Mouse (Mus musculus) hindbrain, embryonic 15.5 days (tissue): ENCODE measurements around the gene Pgp. TPM values are rescaled to one million over a fixed set of nuclear protein-coding genes. Genes with fewer than 3 reads are reported as not detected.

Experiments
- ATAC-seq: fragments of 200-750 bp; cut with Nextera tagmentation; 2 replicates; pipeline ENCODE4 v1.8.0; 2017; ENCODE audit warnings: low read depth, moderate number of reproducible peaks, moderate TSS enrichment; ENCODE audit not compliant: low FRiP score
- H3K27ac ChIP-seq: fragments of 300-500 bp; sonication (generic); replicated peaks from 2 replicates; pipeline ENCODE4 v1.5.1; 2015; ENCODE audit warnings: mild to moderate bottlenecking, inconsistent platforms
- H3K27me3 ChIP-seq: fragments of 300-500 bp; sonication (generic); 2 replicates; pipeline ENCODE4 v1.6.1; 2015; ENCODE audit warnings: control low read depth, inconsistent platforms
- H3K36me3 ChIP-seq: fragments of 300-500 bp; sonication (generic); 2 replicates; pipeline ENCODE4 v1.6.1; 2015; ENCODE audit warnings: control low read depth, inconsistent platforms
- H3K4me1 ChIP-seq: fragments of 300-500 bp; sonication (generic); replicated peaks from 2 replicates; pipeline ENCODE4 v1.6.1; 2015; ENCODE audit warnings: control low read depth, inconsistent platforms
- H3K4me2 ChIP-seq: fragments of 300-500 bp; sonication (generic); 2 replicates; pipeline ENCODE4 v1.6.1; 2015; ENCODE audit warnings: moderate library complexity, mild to moderate bottlenecking, inconsistent platforms
- H3K4me3 ChIP-seq: fragments of 300-500 bp; sonication (generic); 2 replicates; pipeline ENCODE4 v1.5.1; 2015; ENCODE audit warnings: mild to moderate bottlenecking, inconsistent platforms
- H3K9ac ChIP-seq: fragments of 300-500 bp; sonication (generic); 2 replicates; pipeline ENCODE4 v1.6.1; 2015; ENCODE audit warnings: inconsistent platforms
- H3K9me3 ChIP-seq: fragments of 300-500 bp; sonication (generic); 2 replicates; pipeline ENCODE4 v1.6.1; 2016; ENCODE audit warnings: control low read depth, inconsistent platforms
- WGBS: fragments of 180-500 bp; shearing (Covaris S2); methylation state at CpG from one replicate; pipeline ENCODE4 v1.1.7; 2015; 5-methylcytosine and 5-hydroxymethylcytosine counted together
- polyA plus RNA-seq: library from polyadenylated mRNA; unstranded; fragments of >200 nt; fragmentation: Nextera tagmentation; extraction: Ambion mirVana; gene quantifications from 2 replicates; pipeline ENCODE4 v1.2.1, GENCODE M21; 2015

The Pgp gene
- polyA plus RNA-seq, 1 experiment from 2014 or later: 75.6 TPM

DNA sequence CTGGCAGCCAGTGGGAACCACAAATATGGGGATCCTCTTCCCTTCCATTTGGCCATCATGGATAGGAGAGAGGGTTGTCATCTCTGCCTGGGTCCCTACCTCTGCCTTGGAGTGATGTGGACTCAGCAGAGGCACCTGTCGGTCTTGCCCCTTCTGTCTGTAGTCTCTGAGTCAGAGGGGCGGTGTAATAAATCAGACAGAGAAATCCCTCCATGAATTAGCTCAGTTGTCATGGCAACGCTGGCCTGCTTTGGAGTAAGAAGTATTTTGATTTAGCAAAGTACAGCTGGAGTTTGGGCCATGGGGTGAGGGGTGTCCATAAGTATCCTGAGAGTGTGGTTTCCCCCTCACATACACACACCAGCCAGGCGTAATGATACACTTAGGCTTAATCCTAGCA is 20.2 kb downstream of the Pgp start:
- Histone ChIP-seq H3K4me1 (peaks cover 47% of the 10 kb centered on the region), H3K9me3 (no peaks in the 10 kb centered on the region), H3K4me2 (peak overlapping the region; percentile 76), H3K27me3 (no peaks in the 10 kb centered on the region), H3K27ac (peak overlapping the region; percentile 97), H3K36me3 (peaks cover under 1% of the 10 kb centered on the region; the same call in 1 of the 2 replicates), H3K4me3 (peak overlapping the region; percentile 90), H3K9ac (peak overlapping the region; percentile 97; the same call in 1 of the 2 replicates)
- ATAC-seq: no peak
- 60% methylated on average over 4 of the region's 4 CpGs for WGBS

DNA sequence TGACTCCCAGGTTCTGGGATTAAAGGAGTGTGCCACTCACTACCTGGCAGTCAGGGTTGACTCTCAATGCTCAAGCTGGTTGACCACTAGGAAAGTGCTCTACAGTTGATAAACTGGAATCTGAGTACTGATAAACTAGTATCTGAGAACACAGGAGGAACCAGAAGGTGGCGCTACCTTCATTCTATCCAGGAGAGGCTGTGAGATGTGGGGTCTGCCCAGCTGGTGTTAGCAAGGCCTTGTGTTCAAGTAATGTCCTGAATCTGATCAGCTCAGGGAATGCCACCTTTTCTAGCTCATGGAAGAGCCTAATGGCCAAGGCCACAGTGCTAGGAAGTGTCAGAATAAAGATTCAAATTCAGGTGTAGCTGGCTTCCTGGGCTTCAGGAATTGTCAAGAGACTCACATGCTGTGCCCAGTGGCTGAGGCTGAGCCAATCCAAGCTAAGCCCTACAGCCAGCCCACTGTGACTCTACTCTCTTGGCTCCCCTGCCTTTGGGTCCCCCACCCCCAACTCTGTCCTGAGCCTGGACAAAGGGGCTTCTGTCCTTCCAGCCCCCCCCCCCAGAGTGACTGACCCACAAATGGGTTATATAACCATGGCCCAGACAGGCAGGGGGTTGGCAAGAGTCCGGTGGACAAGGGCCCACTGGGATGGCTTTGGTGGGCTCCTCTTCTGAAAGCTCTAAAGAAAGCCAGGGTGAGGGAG is 24.6 kb downstream of the Pgp start:
- H3K27ac ChIP-seq: peak overlapping the region; percentile 67
- H3K4me2 ChIP-seq: no peak overlapping the region
- H3K36me3 ChIP-seq: peaks cover 41% of the 10 kb centered on the region
- 41% methylated on average over 2 of the region's 2 CpGs for WGBS
- peak; percentile 62; the same call in 1 of the 2 replicates for ATAC-seq
- H3K27me3 ChIP-seq: no peaks in the 10 kb centered on the region
- no peaks in the 10 kb centered on the region for H3K9me3 ChIP-seq
- H3K9ac ChIP-seq: no peak overlapping the region
- peaks cover 33% of the 10 kb centered on the region for H3K4me1 ChIP-seq
- H3K4me3 ChIP-seq: no peak overlapping the region

DNA sequence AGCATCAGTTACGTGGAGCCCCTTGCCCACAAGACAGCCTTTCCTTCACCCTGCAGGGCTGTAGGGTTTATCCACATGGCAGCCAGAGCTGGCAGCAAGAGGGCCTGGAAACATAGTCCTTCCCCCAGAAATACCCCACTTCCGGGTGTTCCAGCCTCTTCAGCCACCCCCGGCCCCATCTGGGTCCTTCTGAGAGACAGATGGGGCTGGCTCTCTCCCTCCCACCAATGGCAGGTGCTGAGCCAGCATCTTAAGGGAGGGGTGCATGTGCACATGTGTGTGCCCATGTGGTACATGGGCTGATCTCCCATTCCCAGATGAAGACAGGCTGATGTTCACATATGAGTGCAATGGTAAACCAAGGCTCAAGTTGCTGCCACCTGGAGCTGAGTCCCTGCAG is 25.3 kb downstream of the Pgp start:
- Histone ChIP-seq H3K4me1 (peaks cover 26% of the 10 kb centered on the region), H3K9me3 (no peaks in the 10 kb centered on the region), H3K36me3 (peaks cover 44% of the 10 kb centered on the region), H3K4me2 (no peak overlapping the region), H3K27me3 (no peaks in the 10 kb centered on the region), H3K4me3 (no peak overlapping the region), H3K27ac (peak overlapping the region; percentile 67), H3K9ac (no peak overlapping the region)
- ATAC-seq: peak; percentile 31; the same call in 1 of the 2 replicates
- 65% methylated on average over 3 of the region's 3 CpGs for WGBS

DNA sequence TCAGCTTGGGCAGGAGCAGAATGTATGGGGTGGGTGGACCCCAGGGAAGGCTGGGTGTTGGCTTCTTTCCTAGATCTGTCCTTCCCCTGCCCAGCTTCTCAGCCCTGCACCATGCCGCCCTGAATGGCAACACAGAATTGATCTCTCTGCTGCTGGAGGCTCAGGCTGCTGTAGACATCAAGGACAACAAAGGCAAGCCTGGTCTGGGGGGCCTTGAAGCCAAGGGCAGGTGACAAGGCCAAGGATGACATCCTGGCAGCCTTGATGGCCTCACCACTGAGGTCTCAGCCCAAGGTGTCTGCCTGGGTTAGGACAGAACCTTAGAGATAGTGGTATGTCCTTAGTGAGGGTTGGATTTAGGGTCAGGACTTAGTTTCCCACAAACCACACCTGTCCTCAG is 25.8 kb downstream of the Pgp start:
- Histone ChIP-seq H3K4me1 (peaks cover 20% of the 10 kb centered on the region), H3K36me3 (peaks cover 46% of the 10 kb centered on the region), H3K9me3 (no peaks in the 10 kb centered on the region), H3K27ac (no peak overlapping the region), H3K4me3 (no peak overlapping the region), H3K27me3 (no peaks in the 10 kb centered on the region), H3K9ac (no peak overlapping the region), H3K4me2 (no peak overlapping the region)
- ATAC-seq: no peak
- WGBS: 81% methylated on average over 1 of the region's 1 CpGs

DNA sequence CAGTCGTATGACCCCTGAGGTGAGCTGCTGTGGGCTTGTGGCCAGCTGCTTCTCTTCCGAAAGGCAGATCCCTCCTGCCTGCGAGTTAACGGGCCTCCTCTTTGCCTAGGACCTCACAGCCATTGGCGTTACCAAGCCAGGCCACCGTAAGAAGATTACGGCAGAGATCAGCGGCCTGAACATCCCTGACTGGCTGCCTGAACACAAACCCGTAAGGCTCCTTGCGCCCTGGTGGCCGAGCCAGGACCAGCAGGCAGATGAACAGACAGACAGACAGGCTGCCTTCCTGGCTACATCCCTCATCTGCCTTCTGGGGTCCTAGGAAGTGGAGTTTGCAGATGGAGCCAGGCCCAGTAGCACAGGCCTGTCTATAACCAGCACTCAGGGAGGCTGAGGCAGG is 32.0 kb downstream of the Pgp start:
- no peak for ATAC-seq
- WGBS: 44% methylated on average over 11 of the region's 11 CpGs
- Histone ChIP-seq H3K36me3 (peaks cover 80% of the 10 kb centered on the region), H3K4me2 (no peak overlapping the region), H3K27ac (no peak overlapping the region), H3K27me3 (no peaks in the 10 kb centered on the region), H3K9me3 (no peaks in the 10 kb centered on the region), H3K9ac (no peak overlapping the region), H3K4me3 (no peak overlapping the region), H3K4me1 (peaks cover 5% of the 10 kb centered on the region; the same call in 1 of the 2 replicates)

DNA sequence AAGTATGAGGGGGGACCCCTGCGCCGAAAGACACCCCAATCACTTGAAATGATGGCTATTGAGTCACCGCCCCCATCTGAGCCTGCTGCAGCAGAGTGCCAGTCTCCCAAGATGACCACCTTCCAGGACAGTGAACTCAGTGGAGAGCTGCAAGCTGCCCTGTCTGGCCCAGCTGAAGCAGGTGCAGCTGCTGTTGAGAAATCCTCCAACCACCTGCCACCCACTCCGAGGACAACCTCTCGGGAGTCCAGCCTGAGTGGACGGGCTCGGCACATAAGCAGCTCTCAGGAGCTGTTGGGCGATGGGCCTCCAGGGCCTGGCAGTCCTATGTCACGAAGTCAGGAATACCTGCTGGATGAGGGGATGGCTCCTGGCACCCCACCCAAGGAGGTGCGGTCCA is 33.9 kb downstream of the Pgp start:
- 93% methylated on average over 10 of the region's 10 CpGs for WGBS
- Histone ChIP-seq H3K4me2 (no peak overlapping the region), H3K9ac (no peak overlapping the region), H3K27ac (no peak overlapping the region), H3K27me3 (no peaks in the 10 kb centered on the region), H3K9me3 (no peaks in the 10 kb centered on the region), H3K4me1 (peaks cover 6% of the 10 kb centered on the region; the same call in 1 of the 2 replicates), H3K4me3 (no peak overlapping the region), H3K36me3 (peaks cover 73% of the 10 kb centered on the region)
- ATAC-seq: no peak

DNA sequence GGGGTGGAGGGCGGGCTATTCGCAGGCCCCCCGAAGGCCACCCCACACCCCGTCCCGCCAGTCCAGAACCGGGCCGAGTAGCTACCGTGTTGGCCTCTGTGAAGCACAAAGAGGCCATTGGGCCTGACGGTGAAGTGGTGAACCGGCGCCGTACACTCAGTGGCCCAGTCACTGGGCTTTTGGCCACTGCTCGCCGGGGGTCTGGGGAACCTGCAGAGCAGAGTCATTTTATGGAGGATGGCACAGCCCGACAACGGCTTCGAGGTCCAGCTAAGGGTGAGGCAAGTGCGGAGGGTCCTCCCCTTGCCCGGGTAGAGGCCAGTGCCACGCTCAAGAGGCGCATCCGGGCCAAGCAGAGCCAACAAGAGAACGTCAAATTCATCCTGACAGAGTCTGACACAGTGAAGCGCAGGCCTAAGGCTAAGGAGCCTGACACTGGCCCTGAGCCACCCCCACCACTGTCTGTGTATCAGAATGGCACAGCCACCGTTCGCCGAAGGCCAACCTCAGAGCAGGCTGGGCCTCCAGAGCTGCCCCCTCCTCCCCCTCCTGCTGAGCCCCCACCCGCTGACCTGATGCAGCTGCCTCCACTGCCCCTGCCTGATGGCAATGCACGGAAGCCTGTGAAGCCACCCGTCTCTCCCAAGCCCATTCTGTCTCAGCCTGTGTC is 35.2 kb downstream of the Pgp start:
- WGBS: 91% methylated on average over 30 of the region's 30 CpGs
- H3K27ac ChIP-seq: no peak overlapping the region

DNA sequence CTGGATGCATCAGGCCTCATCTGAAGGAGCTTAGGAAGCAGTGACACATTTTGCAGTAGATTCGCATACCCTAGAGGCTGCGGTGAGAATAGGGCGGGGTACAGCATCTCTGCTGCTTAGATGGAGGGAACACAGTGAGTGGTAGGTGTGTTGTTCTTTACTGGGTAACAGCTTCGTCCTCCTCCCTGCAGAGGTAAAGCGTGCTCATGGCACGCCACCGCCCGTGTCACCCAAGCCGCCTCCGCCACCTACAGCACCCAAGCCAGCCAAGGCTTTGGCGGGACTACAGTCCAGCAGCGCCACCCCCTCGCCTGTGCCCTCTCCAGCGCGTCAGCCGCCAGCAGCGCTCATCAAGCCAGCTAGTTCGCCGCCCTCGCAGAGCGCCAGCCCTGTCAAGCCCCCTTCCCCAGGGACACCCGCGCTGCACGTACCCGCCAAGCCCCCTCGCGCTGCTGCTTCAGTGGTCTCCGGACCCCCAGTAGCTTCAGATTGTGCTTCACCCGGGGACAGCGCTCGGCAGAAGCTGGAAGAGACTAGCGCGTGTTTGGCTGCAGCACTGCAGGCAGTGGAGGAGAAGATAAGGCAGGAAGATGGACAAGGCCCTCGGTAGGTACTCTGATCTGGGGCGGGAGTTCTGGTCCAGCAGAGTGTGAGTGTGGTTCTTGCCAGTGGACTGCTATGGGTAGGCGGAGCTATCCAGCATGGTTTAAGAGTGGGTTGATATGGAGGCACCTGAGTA is 36.3 kb downstream of the Pgp start:
- 0 out of 2 replicates have a peak, but pooled peaks have one; percentile 5 for ATAC-seq
- 26% methylated on average over 36 of the region's 36 CpGs for WGBS
- H3K4me2 ChIP-seq: no peak overlapping the region
- H3K9ac ChIP-seq: no peak overlapping the region
- H3K4me3 ChIP-seq: no peak overlapping the region
- H3K4me1 ChIP-seq: peaks cover 6% of the 10 kb centered on the region; the same call in 1 of the 2 replicates
- no peaks in the 10 kb centered on the region for H3K27me3 ChIP-seq
- peaks cover 80% of the 10 kb centered on the region for H3K36me3 ChIP-seq
- H3K9me3 ChIP-seq: no peaks in the 10 kb centered on the region
- H3K27ac ChIP-seq: no peak overlapping the region; the same call in 1 of the 2 replicates

More for the DNA sequence above, 35.2 kb downstream of the Pgp start:
- no peak overlapping the region for H3K9ac ChIP-seq
- H3K4me2 ChIP-seq: no peak overlapping the region
- peaks cover 76% of the 10 kb centered on the region for H3K36me3 ChIP-seq
- no peaks in the 10 kb centered on the region for H3K9me3 ChIP-seq
- no peak for ATAC-seq
- H3K4me1 ChIP-seq: peaks cover 6% of the 10 kb centered on the region; the same call in 1 of the 2 replicates
- no peak overlapping the region for H3K4me3 ChIP-seq
- no peaks in the 10 kb centered on the region for H3K27me3 ChIP-seq

DNA sequence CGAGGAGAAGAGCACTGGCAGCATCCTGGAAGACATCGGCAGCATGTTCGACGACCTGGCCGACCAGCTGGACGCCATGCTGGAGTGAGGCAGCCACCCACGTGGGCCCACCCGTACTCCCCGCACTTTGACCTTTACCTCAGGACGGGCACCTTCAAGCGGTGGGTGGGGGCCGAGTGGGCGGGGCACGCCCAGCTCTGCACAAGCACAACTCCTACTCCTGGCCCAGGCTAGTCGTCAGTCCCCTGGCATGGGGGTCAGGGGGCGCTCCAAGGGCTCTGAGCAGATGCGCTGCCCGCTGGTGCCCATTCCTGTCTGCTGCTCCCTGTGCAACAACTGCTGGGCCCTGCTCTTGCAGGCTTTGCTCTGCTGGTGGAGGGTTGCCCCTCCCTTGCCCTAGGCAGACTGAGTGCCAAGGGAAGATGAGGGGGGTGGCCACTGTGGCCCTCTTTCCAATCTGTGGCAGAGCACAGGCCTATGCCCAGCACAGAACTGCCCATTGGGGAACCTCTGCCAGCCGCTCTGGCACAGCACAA is 37.0 kb downstream of the Pgp start:
- ATAC-seq: no peak
- WGBS: 45% methylated on average over 19 of the region's 19 CpGs
- no peak overlapping the region for H3K9ac ChIP-seq
- H3K27me3 ChIP-seq: no peaks in the 10 kb centered on the region
- no peak overlapping the region for H3K4me3 ChIP-seq
- H3K36me3 ChIP-seq: peaks cover 78% of the 10 kb centered on the region
- H3K9me3 ChIP-seq: no peaks in the 10 kb centered on the region
- no peak overlapping the region for H3K27ac ChIP-seq
- H3K4me2 ChIP-seq: no peak overlapping the region
- H3K4me1 ChIP-seq: peaks cover 6% of the 10 kb centered on the region; the same call in 1 of the 2 replicates

DNA sequence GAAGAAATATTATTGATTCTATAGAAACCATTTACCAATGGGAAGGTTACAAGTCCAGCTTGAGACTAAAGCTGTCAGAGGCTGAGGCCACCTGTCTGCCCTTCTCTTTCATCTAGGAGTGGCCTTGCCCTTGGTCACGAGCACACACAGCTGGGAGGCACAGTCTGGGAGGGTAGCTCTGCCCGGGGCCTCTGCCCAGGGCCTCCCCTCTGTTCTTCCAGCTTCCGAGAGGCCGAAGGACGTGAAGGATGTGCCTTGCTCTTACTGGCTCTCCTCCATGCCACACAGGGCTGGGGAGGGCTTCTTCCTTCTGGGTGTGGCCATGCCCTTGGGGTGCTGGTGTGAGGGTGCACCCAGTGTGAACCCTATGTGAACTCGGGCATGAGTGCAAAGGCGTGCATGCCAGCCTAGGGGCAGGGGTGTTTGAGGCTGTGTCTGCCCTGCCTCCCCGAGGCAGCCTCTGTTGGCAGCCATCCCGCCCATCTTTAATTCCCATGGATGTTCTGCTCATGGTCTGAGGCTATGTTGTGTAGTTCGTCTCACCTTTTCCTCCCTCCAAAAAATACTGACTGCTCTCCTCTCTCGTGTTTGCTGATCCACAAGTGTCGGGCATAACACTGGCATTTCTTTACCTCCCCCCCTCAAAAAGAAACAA is 37.7 kb downstream of the Pgp start:
- no peaks in the 10 kb centered on the region for H3K9me3 ChIP-seq
- H3K4me2 ChIP-seq: no peak overlapping the region
- no peak overlapping the region for H3K9ac ChIP-seq
- peaks cover 6% of the 10 kb centered on the region; the same call in 1 of the 2 replicates for H3K4me1 ChIP-seq
- H3K27me3 ChIP-seq: no peaks in the 10 kb centered on the region
- no peak overlapping the region for H3K4me3 ChIP-seq
- WGBS: 80% methylated on average over 12 of the region's 12 CpGs
- H3K27ac ChIP-seq: no peak overlapping the region
- H3K36me3 ChIP-seq: peaks cover 75% of the 10 kb centered on the region
- ATAC-seq: no peak

DNA sequence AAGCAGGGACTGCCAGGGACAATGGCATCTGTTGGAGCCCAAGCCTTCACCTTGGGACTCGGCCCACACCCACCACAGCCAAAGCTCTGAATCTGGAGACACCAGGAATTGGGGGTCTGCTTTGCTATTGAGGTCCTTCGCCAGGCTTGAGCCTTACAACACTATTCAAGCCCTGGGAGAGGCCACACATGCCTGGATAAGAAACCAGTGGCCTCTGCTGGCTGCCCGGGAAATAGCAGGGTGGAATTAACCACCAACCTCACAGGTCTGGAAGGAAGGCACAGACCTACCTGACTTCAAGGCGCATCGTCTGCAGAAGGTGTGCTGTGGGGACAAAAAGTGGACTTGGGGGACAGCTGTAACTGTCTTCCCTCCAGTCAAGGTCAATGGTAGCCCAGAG is 43.4 kb downstream of the Pgp start:
- Histone ChIP-seq H3K4me2 (0 out of 2 replicates have a peak overlapping the region, but pooled peaks have one; percentile 11), H3K36me3 (peaks cover 66% of the 10 kb centered on the region), H3K4me3 (no peak overlapping the region), H3K9me3 (no peaks in the 10 kb centered on the region), H3K9ac (no peak overlapping the region), H3K27ac (no peak overlapping the region), H3K27me3 (no peaks in the 10 kb centered on the region), H3K4me1 (no peaks in the 10 kb centered on the region)
- ATAC-seq: peak; percentile 62; the same call in 1 of the 2 replicates
- WGBS: 48% methylated on average over 5 of the region's 5 CpGs
